Mouse (Mus musculus): ENCODE results near the gene Gm21863.
"Not testable (repeated sequence)": the region's sequence is repeated elsewhere in the genome, so short reads cannot be mapped to it uniquely, and the experiment has no call there.

GRCm38 (mm10) chr12:19953869-19954555 lies at the start of gene Gm21863:
- not testable (repeated sequence) for TF ChIP-seq CTCF (IDR thresholded peaks at IDR 0.05; ENCODE audit: low read depth, low read length); POLR2A (IDR thresholded peaks at IDR 0.05; ENCODE audit: extremely low read depth, insufficient read depth, low read length)

Data from liver, adult 2 months (tissue).